Mouse (Mus musculus) layer of hippocampus, adult 2 months (tissue): ENCODE data around the gene Bahcc1. TPM values are rescaled to one million over a fixed set of nuclear protein-coding genes. Genes with fewer than 3 reads are reported as not detected.

Experiments used
- DNase-seq, 2 experiments: peaks; one replicate each; pipeline ENCODE4 v3.0.0; 2022; ENCODE audit warnings: low spot score in 2 of 2
- H3K27ac ChIP-seq: fragments of 200-600 bp; 2 replicates; pipeline ENCODE4 v1.8.1; 2022
- H3K4me3 ChIP-seq: fragments of 200-600 bp; 2 replicates; pipeline ENCODE4 v1.8.1; 2022; ENCODE audit warnings: mild to moderate bottlenecking
- CTCF ChIP-seq: fragments of 200-600 bp; conservative IDR thresholded peaks from 2 replicates; pipeline ENCODE4 v1.8.1; 2022; ENCODE audit warnings: antibody characterized with exemption, mild to moderate bottlenecking, moderate library complexity
- total RNA-seq, 2 experiments: library from RNA; stranded (reverse); gene quantifications; 2 replicates each; pipeline ENCODE4 v1.2.3; 2021

Gene Bahcc1
- total RNA-seq, 2 experiments from 2014 or later = 19.9 to 20.7 TPM

DNA sequence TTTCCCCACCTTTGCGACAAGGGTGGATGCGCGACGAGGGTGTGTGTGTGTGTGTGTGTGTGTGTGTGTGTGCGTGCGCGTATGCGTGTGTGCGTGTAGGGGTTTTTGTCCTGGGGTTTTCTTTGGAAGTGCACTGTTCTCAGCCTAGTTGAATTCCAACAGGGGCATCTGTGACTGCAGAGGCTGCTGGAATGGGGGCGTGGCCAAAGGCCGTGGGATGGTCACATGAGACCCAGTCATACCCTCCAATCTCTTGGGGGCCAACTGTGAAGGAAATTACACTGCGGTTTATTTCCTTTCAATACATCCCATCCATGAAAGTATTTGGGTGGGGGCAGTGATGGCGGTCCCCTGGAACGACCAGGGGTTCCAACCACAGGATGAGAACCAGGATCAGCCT is 57.5 kb downstream of the Bahcc1 start:
- TF ChIP-seq CTCF = no peak
- no peak overlapping the region for H3K27ac ChIP-seq
- H3K4me3 ChIP-seq = no peak overlapping the region
- no peak for DNase-seq

DNA sequence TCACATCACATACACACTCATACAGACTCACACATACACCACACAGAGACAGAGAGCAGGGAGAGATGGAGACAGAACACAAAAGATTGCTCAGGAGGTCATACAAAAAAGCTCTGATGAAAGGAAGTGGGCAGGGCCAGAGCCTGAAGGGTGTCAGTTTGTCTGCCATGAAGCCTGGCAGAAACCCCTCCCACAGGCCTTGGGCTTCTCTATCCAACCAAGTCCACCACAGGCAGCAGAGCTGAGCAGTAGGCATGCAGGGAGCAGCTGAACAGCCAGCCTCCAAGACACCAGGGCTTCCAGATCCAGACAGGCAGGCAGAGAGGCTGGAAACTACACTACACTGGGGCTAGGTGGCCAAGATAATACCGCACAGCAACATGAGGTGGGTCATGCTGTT is 61.0 kb downstream of the Bahcc1 start:
- Histone ChIP-seq H3K27ac (no peak overlapping the region), H3K4me3 (no peak overlapping the region)
- no peak for TF ChIP-seq CTCF
- DNase-seq = no peak

DNA sequence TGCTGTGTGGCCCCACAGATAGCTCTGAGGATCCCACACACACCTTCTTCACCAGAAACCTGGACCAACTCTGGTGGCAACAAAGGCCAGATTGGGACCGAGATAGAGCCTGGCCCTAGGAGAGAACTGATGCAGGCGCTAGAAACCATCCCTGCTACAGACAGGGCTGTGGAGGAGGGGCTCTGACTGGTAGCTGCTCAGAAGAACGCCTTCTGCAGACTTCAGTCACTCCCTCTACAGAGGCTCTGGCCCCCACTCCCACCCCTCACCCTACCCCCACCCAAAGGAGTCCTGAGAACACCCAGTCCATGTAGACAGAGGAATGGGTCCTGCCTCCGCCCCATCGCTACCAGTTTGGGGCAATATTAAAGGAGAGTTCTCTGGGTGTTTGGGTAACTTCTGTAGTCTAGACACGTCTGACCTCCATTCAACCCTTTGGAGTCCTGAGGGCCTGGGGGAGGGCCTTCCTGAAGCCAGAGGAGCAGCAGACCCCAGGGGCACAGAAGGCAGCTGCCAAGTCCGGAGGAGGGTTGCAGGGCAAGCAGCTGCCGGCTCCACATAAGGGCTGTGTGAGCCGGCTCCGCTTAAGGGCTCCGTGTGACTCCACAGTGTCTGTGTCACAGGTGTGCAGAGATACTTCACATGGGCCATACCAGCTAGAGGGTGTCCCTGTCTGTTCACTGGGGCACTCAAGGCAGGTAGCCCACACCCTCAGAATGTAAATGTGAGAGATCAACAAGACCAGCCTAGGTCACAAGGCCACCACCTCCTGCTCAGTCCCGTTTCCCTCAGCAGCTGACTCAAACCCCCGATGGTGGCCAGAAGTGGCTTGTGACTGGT is 63.8 kb downstream of the Bahcc1 start:
- H3K27ac ChIP-seq = peak overlapping the region; percentile 62
- no peak overlapping the region for H3K4me3 ChIP-seq
- DNase-seq = no peak
- no peak for TF ChIP-seq CTCF

- H3K4me3 ChIP-seq = no peak overlapping the region
- no peak for DNase-seq
- H3K27ac ChIP-seq = no peak overlapping the region
- TF ChIP-seq CTCF = no peak
These were observed 65.0 kb downstream of the Bahcc1 start for GRCm38 (mm10) chr11:120297767-120298166.

GRCm38 (mm10) chr11:120298441-120299141 is 65.8 kb downstream of the Bahcc1 start:
- no peak overlapping the region for H3K4me3 ChIP-seq
- no peak overlapping the region for H3K27ac ChIP-seq
- TF ChIP-seq CTCF = no peak
- DNase-seq = no peak

- no peak for TF ChIP-seq CTCF
- Histone ChIP-seq H3K27ac (no peak overlapping the region), H3K4me3 (no peak overlapping the region)
- no peak for DNase-seq
These were observed 66.7 kb downstream of the Bahcc1 start for GRCm38 (mm10) chr11:120299484-120299883.

GRCm38 (mm10) chr11:120303119-120303518 is 70.4 kb downstream of the Bahcc1 start:
- Histone ChIP-seq H3K27ac (no peak overlapping the region), H3K4me3 (no peak overlapping the region)
- DNase-seq = no peak
- no peak for TF ChIP-seq CTCF

GRCm38 (mm10) chr11:120303559-120304349 is 71.0 kb downstream of the Bahcc1 start:
- no peak for DNase-seq
- no peak overlapping the region for H3K4me3 ChIP-seq
- no peak overlapping the region for H3K27ac ChIP-seq
- no peak for TF ChIP-seq CTCF

GRCm38 (mm10) chr11:120304350-120304694 is 71.6 kb downstream of the Bahcc1 start:
- no peak for DNase-seq
- no peak for TF ChIP-seq CTCF
- Histone ChIP-seq H3K27ac (no peak overlapping the region), H3K4me3 (no peak overlapping the region)

DNA sequence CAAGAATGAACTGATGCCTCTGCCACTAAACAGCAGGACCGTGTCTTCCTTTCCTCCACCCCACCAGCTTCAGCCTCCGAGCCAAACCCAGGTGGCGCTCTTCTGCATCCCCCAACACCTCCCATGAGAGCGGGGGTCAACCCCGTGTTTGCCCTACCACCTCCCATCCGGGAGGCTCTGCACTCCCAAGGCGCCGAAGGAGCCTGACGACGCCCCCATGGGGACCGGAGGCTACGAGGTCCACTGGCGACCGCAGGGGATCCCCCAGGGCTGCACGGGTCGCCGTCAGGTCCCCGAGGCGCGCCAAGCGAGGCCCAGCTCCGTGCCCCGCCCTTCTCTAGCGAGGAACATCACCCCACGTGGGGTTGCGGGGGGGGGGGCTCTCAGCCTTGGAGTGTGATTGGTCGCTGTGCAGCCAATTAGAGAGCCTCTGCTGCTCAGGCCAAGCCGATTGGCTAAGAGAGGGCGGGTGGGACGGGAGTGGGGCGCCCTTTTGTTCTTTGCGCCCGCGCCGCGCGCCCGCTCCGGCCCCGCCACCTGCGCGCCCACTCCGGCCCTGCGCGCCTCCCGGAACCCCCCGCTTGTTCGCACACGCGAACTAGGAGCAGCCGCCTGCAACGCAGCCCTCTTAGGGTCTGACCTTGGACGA is 72.3 kb downstream of the Bahcc1 start:
- H3K27ac ChIP-seq = peak overlapping the region; percentile 92
- peak; percentile 70 to 78 for DNase-seq
- H3K4me3 ChIP-seq = peak overlapping the region; percentile 73
- peak; percentile 46 for TF ChIP-seq CTCF

GRCm38 (mm10) chr11:120305535-120306365 is 73.0 kb downstream of the Bahcc1 start:
- DNase-seq = no peak
- TF ChIP-seq CTCF = no peak
- Histone ChIP-seq H3K4me3 (peak overlapping the region; percentile 73), H3K27ac (peak overlapping the region; percentile 92)
